Mouse (Mus musculus) mesoderm, embryonic 11.5 days (tissue): Measurements from ENCODE around the gene Ddx42.
A peak's percentile ranks its signal among the peaks of the same experiment; 100 is the strongest.
"Not testable (repeated sequence)": the region's sequence is repeated elsewhere in the genome, so short reads cannot be mapped to it uniquely, and the experiment has no call there.

Experiments used
- DNase-seq: peaks from one replicate; pipeline ENCODE4 v3.0.0-alpha.2; 2012; ENCODE audit warnings: low read depth, low spot score

The Ddx42 gene

DNA sequence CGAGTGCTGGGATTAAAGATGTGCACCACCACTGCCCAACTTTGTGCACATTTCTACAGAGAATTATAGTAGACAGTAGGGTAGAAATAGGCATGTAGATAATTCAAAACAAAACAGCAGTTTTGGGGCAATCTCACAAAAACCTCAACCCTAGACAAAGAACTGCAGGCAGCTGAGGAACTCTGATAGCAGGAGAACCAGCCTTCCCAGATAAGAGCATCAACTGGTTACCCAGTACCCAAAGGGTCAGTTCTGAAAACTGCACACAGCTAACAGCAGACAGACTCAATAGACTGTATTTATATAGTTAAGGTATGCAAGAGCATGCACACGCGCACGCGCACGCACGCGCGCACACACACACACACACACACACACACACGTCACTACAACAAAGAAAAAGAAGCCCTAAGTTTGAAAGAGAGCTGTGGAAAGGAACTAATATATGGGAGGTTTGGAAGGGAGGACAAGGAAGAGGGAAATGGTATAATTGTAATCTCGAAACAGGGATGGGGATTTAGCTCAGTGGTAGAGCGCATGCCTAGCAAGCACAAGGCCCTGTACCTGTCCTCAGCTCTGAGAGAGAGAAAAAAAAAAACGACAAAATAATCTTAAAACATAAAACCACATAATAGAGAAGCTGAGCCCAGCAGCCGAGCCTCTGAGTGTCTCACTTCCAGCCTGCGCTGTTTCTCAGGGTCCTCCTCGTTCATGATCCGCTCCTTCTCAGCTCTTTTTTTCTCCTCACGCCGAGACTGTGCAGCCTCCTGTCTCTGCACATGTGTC lies 15.2 kb upstream of the Ddx42 start:
- no peak for DNase-seq

DNA sequence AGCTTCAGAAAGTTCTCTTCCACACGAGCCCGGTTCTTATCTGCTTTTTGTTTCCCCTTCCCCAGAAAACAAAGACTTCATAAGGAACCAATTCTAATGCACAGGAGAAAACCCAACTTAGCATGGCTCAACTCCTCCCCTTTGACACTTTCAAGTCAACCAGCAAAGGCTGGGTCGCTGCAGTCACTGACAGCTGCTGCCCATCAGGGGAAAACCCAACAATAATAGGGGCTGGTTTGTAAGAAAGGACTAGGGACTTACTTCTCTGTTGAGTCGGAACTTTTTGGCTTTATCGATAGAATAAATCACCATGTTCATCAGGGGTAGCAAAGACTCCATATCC lies 14.6 kb upstream of the Ddx42 start, which contains the start of gene Strada:
TSS of gene Strada (minus strand) at position 46 of the 343 bp plus-strand sequence.
- DNase-seq: no peak

DNA sequence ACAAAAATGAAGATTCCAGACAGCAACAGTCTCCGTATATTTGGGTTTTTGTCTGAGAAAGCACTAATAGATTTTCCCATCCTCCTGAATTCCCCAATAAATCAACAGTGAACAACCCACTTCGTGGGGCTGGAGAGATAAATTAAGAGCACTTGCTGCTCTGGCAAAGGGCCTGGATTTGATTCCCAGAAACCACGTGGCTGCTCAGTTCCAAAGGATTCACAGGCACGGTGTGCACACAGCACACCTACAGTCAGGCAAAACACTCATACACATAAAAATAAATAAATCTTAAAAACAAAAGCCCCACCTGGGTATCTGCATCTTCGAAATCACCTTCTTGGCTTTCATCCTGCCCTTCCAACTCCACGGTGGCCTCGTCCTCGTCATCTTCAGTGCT lies 4.0 kb upstream of the Ddx42 start:
- DNase-seq: no peak

- DNase-seq: no peak
These were observed 1.9 kb upstream of the Ddx42 start for GRCm38 (mm10) chr11:106214856-106215255.

DNA sequence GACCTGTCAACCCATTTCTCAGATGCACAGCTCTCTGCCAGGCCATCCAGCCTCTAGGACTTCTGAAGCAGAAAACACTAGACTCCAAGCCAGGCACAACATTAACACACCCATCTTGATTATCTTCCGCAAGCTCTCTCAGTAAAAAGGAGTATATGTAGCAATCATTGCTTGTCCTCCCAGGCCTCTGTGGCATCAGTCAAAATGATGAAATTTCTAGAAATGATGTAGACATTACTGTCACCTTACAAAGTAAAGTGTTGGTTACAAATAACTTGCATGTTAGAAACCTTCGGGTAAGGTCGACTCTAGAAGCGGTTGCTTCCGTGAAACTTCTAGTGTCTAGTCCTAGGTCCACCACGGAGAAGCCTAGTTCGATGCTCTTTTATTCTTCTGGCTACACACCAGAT lies 1.3 kb upstream of the Ddx42 start:
- DNase-seq: no peak

GRCm38 (mm10) chr11:106215927-106216729 lies 598 bp upstream of the Ddx42 start, which contains the start of gene Ccdc47:
Gene Ccdc47 (minus strand): TSS chr11:106216344.
- DNase-seq: peak; percentile 99

DNA sequence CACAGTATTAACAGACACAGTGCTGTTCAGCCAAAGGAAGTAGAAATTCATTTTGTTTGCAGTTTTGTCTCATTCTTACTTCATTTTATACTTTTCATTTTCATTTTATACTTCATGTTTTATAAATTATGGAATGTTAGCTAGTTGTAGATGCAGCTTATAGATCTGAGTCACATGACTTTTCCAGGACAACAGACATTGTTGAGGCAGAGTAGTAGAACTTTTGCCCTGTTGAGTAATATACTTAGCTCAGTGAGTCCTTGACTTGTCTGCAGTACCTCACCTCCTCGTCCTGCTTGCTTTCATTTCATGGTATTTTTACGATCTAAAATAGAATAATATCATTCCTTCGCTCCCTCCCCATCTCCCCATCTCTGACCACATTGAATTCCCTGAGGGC lies 3.9 kb downstream of the Ddx42 start:
- no peak for DNase-seq

DNA sequence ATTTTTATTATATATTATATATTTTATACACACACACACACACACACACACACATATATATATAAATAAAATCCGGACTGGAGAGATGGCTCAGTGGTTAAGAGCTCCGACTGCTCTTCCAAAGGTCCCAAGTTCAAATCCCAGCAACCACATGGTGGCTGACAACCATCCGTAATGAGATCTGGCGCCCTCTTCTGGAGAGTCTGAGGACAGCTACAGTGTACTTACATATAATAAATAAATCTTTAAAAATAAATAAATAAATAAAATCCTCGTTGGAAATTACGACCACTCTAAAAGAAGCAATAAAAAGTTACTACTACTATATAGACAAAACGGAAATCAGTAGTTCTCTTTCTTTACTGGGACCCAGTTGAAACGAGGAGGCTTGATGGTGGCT lies 17.3 kb downstream of the Ddx42 start:
- DNase-seq: not testable (repeated sequence)

GRCm38 (mm10) chr11:106246834-106247233 lies 30.1 kb downstream of the Ddx42 start:
- DNase-seq: peak; percentile 24

DNA sequence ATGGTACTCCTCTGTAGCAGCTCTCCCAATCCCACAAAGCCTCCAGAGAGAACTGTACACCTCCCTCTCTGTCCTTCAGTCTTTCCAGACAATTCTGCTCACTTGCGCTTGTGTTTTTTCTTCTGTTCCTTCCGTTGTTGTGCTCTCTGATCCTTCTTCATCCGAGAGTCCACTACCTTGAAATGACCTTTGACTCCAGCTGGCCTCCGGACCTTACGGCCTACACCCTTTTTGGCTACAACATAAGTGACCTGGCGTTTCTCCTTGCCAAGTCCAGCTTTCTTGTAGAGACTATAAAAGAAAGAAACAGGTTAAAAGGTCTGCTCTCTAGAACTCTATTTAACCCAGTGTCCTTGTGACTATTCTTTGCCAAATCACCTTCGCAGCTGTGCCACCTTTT lies 32.6 kb downstream of the Ddx42 start:
- DNase-seq: no peak

DNA sequence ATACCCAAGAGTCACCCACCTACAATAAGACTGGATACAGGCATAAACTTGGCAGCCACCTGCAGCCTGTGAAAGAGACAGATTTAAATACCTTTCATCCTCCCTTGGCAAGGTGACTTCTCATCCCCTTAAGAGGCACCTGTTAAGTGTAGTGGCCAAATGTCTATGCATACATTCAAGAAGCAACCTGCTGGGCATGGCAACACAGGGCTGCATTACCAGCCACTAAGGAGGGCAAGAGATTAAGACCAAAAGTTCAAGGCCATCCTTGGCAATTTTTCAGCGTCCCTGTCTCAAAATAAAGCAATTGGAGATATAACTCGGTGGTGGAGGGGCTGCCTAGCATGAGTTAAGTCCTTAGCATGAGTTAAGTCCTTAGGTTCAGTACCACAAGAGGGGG lies 38.0 kb downstream of the Ddx42 start:
- no peak for DNase-seq

DNA sequence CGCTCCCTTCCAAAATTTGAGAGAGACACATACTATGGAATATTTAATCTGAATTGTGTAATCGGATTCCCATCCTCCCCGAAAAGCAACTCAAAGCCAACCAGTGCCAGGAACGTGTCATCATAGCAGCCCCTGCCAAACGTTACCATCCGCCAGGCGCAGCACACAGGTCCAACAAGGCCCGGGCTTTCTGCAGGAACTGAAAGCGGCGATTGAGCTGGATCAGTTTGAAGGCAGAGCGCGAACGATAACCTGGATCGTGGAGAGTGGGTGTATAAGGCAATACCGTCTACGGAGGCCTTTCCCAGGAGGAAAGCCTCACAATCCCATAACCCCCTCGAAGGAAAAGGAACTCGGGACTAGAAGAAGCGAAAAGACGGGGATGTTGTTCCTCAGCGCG lies 38.4 kb downstream of the Ddx42 start:
- DNase-seq: peak; percentile 16

DNA sequence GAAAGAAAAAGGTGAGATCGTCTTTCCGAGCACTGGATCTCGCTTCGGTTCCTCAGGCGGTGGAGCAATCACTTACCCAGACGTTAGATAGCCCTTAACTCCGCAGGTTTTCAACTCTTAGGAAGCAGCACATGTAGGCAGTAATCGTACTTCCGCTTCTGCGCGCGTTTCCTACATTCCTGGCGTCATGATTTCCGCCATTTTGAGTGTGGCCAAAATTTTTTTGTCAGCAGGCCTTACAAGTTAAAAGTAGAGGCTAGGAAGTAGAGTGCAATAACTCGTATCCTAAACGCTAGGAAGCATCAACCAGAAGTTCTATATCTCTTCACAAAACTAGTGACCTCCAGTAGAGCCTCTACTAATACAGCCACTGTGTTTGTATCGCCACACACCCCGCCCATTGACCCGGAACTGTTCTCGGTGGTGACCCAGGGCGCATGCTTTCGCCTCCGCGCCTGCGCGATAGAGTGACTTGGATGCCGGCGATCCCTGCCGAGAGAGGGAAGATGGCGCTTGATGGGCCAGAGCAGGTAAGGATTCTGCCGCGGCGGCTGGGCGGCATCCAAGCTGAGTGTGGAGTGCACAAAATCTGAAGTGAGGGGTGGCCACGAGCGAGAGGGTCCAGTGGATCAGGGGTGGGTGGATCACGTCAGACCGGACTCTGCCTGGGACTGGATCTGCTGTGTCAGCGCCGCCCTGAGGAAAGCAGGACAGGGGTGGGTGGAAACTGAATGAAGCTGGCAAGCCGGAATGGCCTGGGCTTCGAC lies 39.1 kb downstream of the Ddx42 start, which contains the start of the genes Ftsj3 and Psmc5:
TSS of gene Ftsj3 (minus strand) at position 395 of the 767 bp plus-strand sequence.
TSS of gene Psmc5 (plus strand) at position 470 of the 767 bp plus-strand sequence.
- peak; percentile 95 for DNase-seq

- DNase-seq: no peak
These were observed 40.0 kb downstream of the Ddx42 start for GRCm38 (mm10) chr11:106256775-106257174.

DNA sequence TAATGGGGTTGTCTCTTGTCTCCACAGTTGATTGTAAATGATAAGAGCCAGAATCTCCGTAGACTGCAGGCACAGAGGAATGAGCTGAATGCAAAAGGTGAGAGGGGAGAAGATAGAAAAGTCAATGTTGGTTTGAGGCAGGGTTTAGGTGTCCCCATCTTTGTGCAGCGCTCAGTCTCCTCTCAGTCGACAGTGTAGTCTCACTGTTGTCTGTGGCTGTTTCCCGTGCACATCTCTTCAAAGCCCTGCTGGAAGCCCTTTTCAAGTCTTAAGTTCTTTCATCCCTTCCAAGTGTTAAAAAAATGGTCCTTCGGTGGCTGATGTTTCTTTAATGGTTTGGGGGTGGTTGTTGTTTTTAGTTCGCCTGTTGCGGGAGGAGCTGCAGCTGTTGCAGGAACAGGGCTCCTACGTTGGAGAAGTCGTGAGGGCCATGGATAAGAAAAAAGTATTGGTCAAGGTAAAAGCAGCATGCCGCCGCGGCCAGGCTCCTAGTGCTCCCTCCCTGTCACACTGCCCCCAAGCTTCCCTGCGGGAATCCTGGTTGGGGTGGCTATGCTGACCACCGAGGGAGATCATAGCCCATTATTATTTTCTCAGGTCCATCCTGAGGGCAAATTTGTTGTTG lies 44.2 kb downstream of the Ddx42 start:
- DNase-seq: no peak

DNA sequence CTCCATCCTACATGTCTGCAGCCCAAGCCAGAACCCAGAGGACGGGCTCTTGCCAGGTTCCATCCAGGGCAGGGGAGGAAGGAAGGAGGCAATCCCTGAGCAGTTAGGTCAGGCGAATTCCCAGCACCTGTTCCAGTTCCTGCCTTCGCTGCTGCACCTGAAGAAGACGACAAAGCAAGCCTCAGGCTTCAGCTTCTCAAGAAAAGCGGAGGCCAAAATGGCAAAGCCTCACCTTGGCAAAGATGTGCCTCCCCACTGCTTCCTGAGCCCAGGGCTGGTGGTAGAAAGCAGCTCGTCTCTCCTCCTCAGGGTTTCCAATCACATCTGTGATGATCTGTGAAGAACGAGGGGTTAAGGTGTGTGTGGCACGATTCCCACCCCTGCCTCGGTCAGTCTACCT lies 47.2 kb downstream of the Ddx42 start:
- no peak for DNase-seq

DNA sequence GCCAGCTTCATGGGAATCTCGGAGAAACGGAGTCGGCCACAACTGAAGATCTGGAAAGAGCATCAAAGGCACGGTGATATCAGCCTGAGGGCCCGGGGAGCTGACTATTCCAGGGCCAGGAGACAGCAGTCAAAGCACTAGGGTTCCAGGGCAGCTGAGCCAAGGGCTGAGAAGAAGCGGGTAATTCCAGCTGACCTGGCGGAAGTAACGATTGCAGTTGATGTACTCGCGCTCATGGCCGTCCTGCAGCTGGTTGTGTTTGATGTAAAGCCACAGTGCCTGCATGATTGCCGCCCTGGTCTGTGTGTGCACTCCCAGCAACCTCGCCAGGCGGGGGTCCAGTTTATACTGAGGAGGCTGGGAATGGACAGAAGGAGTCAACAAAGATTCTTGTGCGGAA lies 48.3 kb downstream of the Ddx42 start:
- DNase-seq: no peak

- DNase-seq: no peak
These were observed 48.8 kb downstream of the Ddx42 start for GRCm38 (mm10) chr11:106265570-106265969.

DNA sequence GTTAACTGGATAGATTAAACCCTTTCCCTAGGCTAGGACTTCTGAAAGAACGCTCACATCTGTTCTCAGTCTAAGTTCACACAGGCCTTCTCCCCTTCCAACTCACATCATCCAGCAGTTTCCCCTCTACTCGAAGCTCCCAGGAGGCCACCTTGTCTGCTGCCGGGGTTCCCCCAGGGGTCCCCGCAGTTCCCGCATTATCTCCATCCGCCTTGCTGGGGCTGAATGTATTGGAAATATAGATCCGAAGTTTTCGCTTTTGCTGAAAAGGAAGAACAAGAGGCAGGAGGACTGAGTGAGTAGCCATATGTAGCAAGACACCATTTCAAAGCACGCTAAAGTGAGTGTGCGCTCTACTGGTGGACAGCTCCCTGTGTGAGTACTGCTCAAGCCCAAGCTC lies 49.7 kb downstream of the Ddx42 start:
- no peak for DNase-seq

- no peak for DNase-seq
These were observed 50.7 kb downstream of the Ddx42 start for GRCm38 (mm10) chr11:106267311-106267852.

- DNase-seq: peak; percentile 41
These were observed 51.1 kb downstream of the Ddx42 start for GRCm38 (mm10) chr11:106267871-106268270.
